Mouse (Mus musculus): ENCODE measurements around the gene BC049352. TPM values are rescaled to one million over a fixed set of nuclear protein-coding genes. Genes with fewer than 3 reads are reported as not detected.

BC049352 gene
- 0.09 TPM in 1 of 2 replicates, not detected in the other for polyA plus RNA-seq (2015; fragmentation: Nextera tagmentation; extraction: Ambion mirVana)

- 33% methylated on average over 2 of the region's 2 CpGs for WGBS
- Histone ChIP-seq H3K27me3 (0 out of 2 replicates have a peak, but pooled peaks cover 3% of the 10 kb centered on the region), H3K9ac (0 out of 2 replicates have a peak within 1 kb of the TSS, but pooled peaks have one; percentile 29), H3K9me3 (no peaks in the 10 kb centered on the region), H3K27ac (no peak within 1 kb of the TSS), H3K4me2 (no peak within 1 kb of the TSS), H3K4me1 (replicated peaks) (no peaks in the 10 kb centered on the region), H3K4me3 (no peak within 1 kb of the TSS), H3K36me3 (no peaks in the 10 kb centered on the region)
- no peak for ATAC-seq (ENCODE audit: low FRiP score)
Measured at GRCm38 (mm10) chr9:45181770-45182169, at the start of gene BC049352. Gene BC049352, plus strand, starts transcription at chr9:45182007.

DNA sequence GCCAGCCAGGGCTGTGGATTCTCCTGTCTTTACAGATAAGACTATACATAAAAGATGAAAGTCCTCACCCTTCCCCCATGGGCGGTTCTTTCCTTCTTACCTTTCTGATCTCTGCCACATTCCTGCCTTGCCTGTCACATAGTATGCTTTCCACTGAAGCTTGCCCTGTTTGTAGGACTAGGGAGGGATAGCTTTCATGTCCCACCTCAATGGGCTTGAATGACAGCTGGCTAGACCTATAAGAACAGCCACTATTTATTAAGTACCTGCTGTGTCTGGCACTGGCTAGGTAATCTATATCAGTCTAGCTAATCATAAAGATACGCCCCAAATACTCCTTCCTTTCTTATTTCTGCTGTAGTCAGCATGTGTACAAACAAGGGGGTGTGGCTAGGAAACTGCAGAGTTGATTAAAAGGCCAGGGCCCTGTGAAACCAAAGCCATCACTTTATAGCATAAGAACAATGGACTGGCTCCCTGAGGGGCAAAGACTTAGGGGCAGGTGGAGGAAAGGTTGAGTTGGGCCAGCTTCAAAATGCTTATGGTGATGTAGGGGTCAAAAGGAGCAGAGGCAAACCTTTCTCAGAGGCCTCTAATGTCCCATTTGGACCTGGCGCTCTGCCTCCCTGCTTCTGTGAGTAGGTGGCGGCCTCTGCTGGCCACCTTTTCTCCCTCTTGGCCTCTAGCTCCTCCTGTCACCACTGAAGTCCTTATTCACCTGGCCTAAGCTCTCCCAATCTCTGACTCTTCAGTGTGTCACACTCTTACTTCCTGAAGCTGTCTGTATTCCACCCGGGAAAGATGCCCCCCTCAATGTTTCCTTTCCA lies 48.1 kb upstream of the BC049352 start:
- no peaks in the 10 kb centered on the region for H3K36me3 ChIP-seq
- H3K4me1 ChIP-seq (replicated peaks) = peaks cover 10% of the 10 kb centered on the region

DNA sequence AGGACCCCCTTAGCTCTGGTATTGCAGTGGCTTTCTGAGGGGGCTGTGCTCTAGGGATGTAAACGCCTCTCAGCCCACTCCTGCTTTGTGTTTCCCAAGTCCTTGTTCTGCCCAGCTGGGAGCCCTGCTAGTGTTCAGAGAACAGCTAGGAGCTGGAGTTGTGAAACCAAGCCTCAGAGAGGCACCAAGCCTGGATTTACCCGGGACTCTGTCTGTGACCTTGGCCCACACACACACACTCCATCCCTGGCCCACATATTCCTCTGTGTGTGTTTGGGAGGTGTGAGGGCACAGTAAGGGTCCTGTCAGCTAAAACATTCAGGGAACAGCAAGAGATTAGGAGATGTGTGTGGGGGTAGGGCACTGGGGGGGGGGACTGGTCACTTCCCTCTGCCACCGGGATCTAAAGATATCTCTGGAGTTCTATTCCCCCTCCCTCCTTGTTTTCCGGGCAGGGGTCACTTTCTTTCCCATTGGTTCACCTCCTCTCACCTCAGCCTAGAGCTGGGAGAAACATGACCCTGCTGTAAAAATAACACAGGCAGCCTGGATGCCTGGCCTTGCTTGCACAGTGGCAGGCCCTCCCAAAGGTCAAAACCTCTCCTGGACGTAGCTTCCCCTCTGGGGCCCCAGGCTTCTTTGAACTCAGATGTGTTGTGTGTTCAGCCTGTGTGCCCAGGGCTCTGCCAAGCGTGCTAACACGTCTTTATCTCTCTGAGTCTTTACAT lies 45.2 kb upstream of the BC049352 start:
- ATAC-seq (ENCODE audit: low FRiP score) = no peak
- peaks cover 22% of the 10 kb centered on the region for H3K4me1 ChIP-seq (replicated peaks)
- H3K9ac ChIP-seq = 0 out of 2 replicates have a peak overlapping the region, but pooled peaks have one; percentile 13
- no peak overlapping the region for H3K27ac ChIP-seq
- peaks cover 94% of the 10 kb centered on the region for H3K27me3 ChIP-seq
- H3K36me3 ChIP-seq = no peaks in the 10 kb centered on the region
- H3K4me2 ChIP-seq = no peak overlapping the region
- WGBS = 9% methylated on average over 7 of the region's 7 CpGs
- H3K4me3 ChIP-seq = no peak overlapping the region
- H3K9me3 ChIP-seq = no peaks in the 10 kb centered on the region

More for the DNA sequence above, 48.1 kb upstream of the BC049352 start:
- Histone ChIP-seq H3K27me3 (peaks cover 74% of the 10 kb centered on the region), H3K4me2 (no peak overlapping the region), H3K9me3 (no peaks in the 10 kb centered on the region), H3K27ac (no peak overlapping the region), H3K9ac (peak overlapping the region; percentile 13; the same call in 1 of the 2 replicates), H3K4me3 (no peak overlapping the region)
- 21% methylated on average over 5 of the region's 5 CpGs for WGBS
- no peak for ATAC-seq (ENCODE audit: low FRiP score)

- peak; percentile 57; the same call in 1 of the 2 replicates for ATAC-seq (ENCODE audit: low FRiP score)
- H3K9ac ChIP-seq = peak within 1 kb of the TSS; percentile 71
- peaks cover 100% of the 10 kb centered on the region for H3K27me3 ChIP-seq
- under 1% methylated on average over 76 of the region's 76 CpGs for WGBS
- peak within 1 kb of the TSS; percentile 90 for H3K4me2 ChIP-seq
- no peak within 1 kb of the TSS for H3K27ac ChIP-seq
- no peaks in the 10 kb centered on the region for H3K36me3 ChIP-seq
- H3K4me3 ChIP-seq = peak within 1 kb of the TSS; percentile 52
- H3K9me3 ChIP-seq = no peaks in the 10 kb centered on the region
- H3K4me1 ChIP-seq (replicated peaks) = peaks cover 22% of the 10 kb centered on the region
Measured at GRCm38 (mm10) chr9:45138191-45139032, 43.4 kb upstream of the BC049352 start, which contains the start of gene Scn4b. Gene Scn4b, plus strand, starts transcription at chr9:45138395.

GRCm38 (mm10) chr9:45139082-45139481 lies 42.7 kb upstream of the BC049352 start:
- Histone ChIP-seq H3K9ac (peak overlapping the region; percentile 71), H3K27me3 (peaks cover 100% of the 10 kb centered on the region), H3K4me1 (replicated peaks) (peaks cover 22% of the 10 kb centered on the region), H3K4me3 (peak overlapping the region; percentile 52), H3K9me3 (no peaks in the 10 kb centered on the region), H3K36me3 (no peaks in the 10 kb centered on the region), H3K27ac (no peak overlapping the region), H3K4me2 (peak overlapping the region; percentile 90)
- 6% methylated on average over 7 of the region's 7 CpGs for WGBS
- no peak for ATAC-seq (ENCODE audit: low FRiP score)

GRCm38 (mm10) chr9:45140945-45141344 lies 40.9 kb upstream of the BC049352 start:
- ATAC-seq (ENCODE audit: low FRiP score) = no peak
- H3K27ac ChIP-seq = no peak overlapping the region
- H3K4me2 ChIP-seq = no peak overlapping the region
- 58% methylated on average over 7 of the region's 7 CpGs for WGBS
- H3K9ac ChIP-seq = no peak overlapping the region
- H3K4me3 ChIP-seq = no peak overlapping the region
- no peaks in the 10 kb centered on the region for H3K9me3 ChIP-seq
- H3K36me3 ChIP-seq = no peaks in the 10 kb centered on the region
- H3K27me3 ChIP-seq = peaks cover 100% of the 10 kb centered on the region
- peaks cover 28% of the 10 kb centered on the region for H3K4me1 ChIP-seq (replicated peaks)

DNA sequence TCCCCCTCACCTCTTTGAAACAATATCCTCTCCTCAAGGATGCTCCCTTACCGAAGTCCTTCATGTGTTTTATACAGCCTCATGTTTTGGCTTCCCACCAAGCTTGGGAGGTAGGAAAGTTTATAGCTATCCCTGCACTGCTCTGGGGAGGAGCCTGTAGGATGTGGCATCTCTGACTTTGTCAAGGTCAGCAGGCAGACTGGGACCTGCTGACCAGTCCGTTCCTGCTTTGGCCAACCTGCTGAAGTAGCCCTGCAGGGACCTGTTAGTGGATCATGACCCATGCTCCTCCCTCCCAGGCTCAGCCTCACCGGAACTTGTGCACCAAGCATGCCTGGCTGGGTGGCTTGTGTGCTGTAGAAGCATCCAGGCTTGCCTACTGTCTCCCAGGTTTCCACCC lies 39.1 kb upstream of the BC049352 start:
- 64% methylated on average over 3 of the region's 3 CpGs for WGBS
- ATAC-seq (ENCODE audit: low FRiP score) = no peak

DNA sequence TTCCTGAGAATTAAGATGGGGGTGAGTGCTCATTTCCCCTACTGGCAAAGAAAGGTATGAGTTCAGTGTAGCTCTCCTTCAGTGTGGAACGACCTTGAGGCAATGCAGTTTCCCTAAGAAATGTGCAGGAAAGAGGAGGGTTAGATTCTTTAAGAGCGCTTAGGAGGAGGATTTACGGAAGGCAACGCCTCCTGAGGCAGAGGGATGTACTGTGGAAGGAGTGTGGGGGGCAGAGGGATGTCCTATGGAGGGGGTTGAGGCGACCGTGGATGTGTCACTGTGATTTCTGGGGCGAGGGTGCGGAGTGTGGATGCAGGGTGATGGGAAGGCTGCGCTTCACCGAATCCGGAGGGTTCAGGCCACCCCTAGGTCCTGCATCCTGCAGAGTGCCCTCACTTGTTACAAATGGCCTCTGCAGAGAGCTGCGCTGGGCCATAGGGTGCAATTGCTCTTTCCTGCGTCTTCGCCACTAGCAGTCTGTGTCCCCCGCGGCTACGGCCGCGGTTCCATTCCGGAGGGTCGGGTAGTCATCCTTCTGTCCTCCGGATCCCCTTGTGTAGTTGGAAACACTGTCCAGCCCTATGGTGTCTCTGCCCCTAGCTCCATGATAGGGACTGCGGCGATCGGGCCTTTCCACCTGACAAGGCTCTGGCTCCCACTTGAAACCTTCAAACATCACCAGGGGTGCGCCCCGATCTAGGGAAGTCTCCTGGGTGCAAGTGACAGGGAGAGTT lies 36.1 kb upstream of the BC049352 start:
- Histone ChIP-seq H3K36me3 (no peaks in the 10 kb centered on the region), H3K27me3 (peaks cover 95% of the 10 kb centered on the region), H3K27ac (no peak overlapping the region), H3K4me2 (peak overlapping the region; percentile 65), H3K4me3 (peak overlapping the region; percentile 37), H3K9ac (peak overlapping the region; percentile 68), H3K4me1 (replicated peaks) (peaks cover 15% of the 10 kb centered on the region), H3K9me3 (no peaks in the 10 kb centered on the region)
- 2% methylated on average over 27 of the region's 27 CpGs for WGBS
- ATAC-seq (ENCODE audit: low FRiP score) = peak; percentile 61

More for the DNA sequence above, 39.1 kb upstream of the BC049352 start:
- no peaks in the 10 kb centered on the region for H3K9me3 ChIP-seq
- no peak overlapping the region for H3K9ac ChIP-seq
- peaks cover 99% of the 10 kb centered on the region for H3K27me3 ChIP-seq
- no peaks in the 10 kb centered on the region for H3K36me3 ChIP-seq
- H3K27ac ChIP-seq = no peak overlapping the region
- peaks cover 31% of the 10 kb centered on the region for H3K4me1 ChIP-seq (replicated peaks)
- no peak overlapping the region for H3K4me2 ChIP-seq
- no peak overlapping the region for H3K4me3 ChIP-seq

- Histone ChIP-seq H3K9me3 (no peaks in the 10 kb centered on the region), H3K36me3 (no peaks in the 10 kb centered on the region), H3K27ac (no peak overlapping the region), H3K27me3 (peaks cover 89% of the 10 kb centered on the region), H3K4me2 (peak overlapping the region; percentile 65), H3K4me1 (replicated peaks) (peaks cover 10% of the 10 kb centered on the region), H3K4me3 (peak overlapping the region; percentile 37), H3K9ac (peak overlapping the region; percentile 68)
- ATAC-seq (ENCODE audit: low FRiP score) = no peak
- under 1% methylated on average over 5 of the region's 5 CpGs for WGBS
Measured at GRCm38 (mm10) chr9:45146267-45146597, 35.6 kb upstream of the BC049352 start.

GRCm38 (mm10) chr9:45150933-45151332 lies 30.9 kb upstream of the BC049352 start:
- Histone ChIP-seq H3K36me3 (no peaks in the 10 kb centered on the region), H3K9me3 (no peaks in the 10 kb centered on the region), H3K9ac (no peak overlapping the region), H3K4me3 (no peak overlapping the region), H3K4me1 (replicated peaks) (peaks cover 3% of the 10 kb centered on the region), H3K27me3 (peaks cover 42% of the 10 kb centered on the region), H3K4me2 (no peak overlapping the region), H3K27ac (no peak overlapping the region)
- no peak for ATAC-seq (ENCODE audit: low FRiP score)
- WGBS = 82% methylated on average over 1 of the region's 1 CpGs

- no peaks in the 10 kb centered on the region for H3K4me1 ChIP-seq (replicated peaks)
- WGBS = 83% methylated on average over 7 of the region's 7 CpGs
- no peak overlapping the region for H3K4me3 ChIP-seq
- H3K27ac ChIP-seq = no peak overlapping the region
- no peaks in the 10 kb centered on the region; the same call in 1 of the 2 replicates for H3K9me3 ChIP-seq
- no peak overlapping the region for H3K4me2 ChIP-seq
- peaks cover 22% of the 10 kb centered on the region; the same call in 1 of the 2 replicates for H3K27me3 ChIP-seq
- H3K9ac ChIP-seq = no peak overlapping the region
- no peaks in the 10 kb centered on the region for H3K36me3 ChIP-seq
- ATAC-seq (ENCODE audit: low FRiP score) = no peak
Measured at GRCm38 (mm10) chr9:45153361-45153760, 28.4 kb upstream of the BC049352 start.

Measured in hindbrain, embryonic 13.5 days (tissue).